Mouse (Mus musculus) right cerebral cortex, postnatal 14 days (tissue): ENCODE data around the gene Bcas1.

Experiments
- DNase-seq: peaks from one replicate; pipeline ENCODE4 v3.0.0; 2022

Bcas1 gene

DNA sequence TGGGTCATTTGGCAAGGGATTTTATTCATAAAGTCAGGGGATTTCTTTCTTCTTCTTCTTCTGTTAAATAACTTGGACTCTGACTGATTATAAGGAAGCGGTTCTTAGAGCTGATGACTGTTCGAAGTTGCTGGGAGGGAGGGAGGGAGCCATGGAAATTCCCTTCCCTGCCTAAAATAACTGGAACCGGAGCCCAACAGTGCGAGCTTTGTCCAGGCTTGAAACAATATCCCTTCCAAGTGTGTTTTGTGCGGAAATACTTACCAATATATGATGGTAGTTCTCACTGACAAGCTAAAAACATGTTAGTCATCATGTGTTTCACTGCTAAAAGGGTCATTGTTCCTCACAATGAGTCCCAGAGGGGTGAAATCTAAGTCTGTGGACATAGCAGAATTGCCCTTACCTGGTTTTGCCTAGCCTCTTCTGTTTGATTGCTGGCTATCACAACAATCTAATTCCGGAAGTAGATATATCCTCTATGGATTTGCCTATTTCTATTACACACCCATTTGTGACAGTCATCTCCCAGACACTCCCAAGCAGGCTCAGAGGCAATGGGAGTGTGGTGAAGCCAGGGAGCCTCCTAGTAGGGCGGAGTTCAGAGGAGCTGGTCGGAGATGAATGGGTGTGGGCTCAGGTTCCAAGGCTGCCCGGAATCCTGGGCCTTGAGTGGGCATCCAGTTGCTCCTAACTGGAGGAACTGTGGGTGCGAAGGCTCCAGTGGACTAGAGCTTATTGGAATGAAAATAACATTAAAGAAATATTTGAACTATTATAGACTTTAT lies 119.4 kb downstream of the Bcas1 start:
- DNase-seq: no peak

DNA sequence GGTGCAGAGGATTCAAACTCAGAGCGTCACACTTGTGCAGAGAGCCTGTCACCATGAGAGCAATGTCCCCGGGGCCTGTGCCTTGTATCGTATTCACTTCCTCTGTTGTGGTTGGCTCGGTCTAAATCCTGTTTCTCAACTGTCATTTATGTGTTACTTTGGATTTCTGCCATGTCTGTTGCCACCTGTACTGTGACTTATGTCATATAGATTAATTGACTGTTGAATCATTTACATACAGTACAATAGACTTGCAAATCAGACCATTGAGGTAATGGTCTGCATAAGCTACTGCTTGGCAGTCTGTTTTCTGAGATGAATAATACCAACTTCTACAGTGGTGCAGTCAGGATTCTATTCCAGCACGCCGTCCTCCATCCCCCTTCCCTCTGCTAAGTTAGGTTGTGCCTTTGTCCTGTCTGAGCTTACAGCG lies 120.0 kb downstream of the Bcas1 start:
- no peak for DNase-seq

DNA sequence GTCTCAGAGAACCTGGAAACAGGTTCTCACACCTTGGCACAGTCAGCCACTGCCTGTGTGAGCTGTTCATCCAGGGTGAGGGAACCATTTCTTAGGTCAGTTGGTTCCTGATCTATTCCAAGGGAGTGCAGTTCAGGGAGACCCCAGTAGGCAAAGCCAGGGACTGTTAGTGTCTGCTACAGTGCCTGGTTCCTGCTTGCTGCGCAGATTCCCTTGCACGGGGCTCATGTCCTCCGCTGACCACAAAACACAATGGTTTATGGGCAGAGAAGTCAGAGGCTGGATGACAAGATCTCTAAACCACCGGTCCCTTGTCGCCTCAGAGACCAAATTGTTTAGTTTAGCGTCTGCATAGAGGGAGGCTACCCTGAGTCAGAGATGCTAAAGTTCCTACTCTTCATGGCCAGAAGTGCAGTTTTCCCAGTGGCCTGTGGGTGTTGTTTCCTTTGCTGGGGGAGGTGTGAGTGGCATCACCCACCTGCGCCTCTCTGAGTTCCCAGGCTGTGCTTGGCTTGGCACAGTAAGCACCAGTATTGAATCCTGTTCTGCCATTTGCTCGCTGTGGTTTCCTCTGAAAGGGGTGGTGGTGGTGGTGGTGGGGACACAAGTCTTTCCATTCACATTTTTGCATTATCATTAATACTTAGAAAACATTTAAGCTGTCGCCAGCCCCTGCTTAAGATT lies 120.9 kb downstream of the Bcas1 start:
- no peak for DNase-seq

DNA sequence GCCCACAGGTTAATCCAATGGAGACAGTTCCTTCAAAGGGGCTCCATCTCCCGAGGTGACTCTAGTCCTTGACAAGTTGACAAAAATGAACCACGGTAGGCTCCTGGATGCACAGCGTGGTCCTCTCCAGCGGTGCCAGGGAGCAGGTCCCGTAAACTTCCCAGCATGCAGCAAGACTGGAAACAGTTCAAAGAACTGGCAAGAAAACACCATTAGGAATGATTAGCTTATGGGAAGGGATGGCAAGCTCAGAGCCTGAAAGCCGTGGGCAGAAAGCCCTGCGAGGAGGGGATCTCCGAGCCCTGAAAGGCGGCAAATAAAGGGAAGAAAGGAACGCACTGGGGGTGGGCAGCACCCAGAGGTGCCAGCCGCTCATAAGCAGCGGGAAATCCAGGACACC lies 122.9 kb downstream of the Bcas1 start:
- no peak for DNase-seq

DNA sequence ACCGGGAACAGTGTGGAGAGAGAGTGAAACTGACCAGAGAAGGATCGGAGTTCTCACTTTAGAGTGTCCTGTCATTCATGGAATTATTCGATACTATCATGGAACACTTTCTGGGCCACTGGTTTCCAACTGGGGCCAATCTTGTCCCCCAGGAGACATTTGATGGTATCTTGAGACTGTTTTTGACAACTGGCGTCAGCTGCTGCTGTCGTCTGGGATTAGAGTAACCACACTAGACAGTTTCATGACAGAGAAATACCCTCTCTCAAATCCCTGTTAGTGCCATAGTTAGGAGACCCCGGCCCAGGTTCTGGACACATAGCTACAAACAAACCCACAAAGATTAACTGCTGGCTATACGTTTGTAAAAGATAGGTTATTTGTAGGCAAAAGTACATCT lies 124.0 kb downstream of the Bcas1 start:
- no peak for DNase-seq

DNA sequence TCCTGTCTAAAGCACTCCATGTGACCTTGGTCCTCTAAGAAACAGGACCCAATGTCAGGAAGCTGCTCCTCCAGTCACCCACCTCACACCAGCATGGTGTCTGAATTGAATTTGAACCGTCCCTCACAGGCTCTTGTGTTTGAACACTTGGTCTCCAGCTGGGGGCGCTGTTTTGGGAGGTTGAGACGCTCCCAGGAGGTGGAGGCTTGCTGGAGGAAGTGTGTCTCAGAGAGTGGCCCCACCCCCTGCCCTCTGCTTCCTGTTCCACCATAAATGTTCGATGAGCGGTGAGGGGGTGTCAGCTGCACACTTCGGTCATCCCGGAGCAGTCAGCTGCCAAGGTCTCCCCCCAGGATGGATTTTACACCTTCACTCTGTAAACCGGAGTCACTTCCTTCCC lies 124.8 kb downstream of the Bcas1 start:
- no peak for DNase-seq
